Comparison of ENCODE assay signal across 23 mouse cellular contexts in genomic region chr5:66315791-66316190, GRCm38 (mm10). TPM values are rescaled to one million over a fixed set of nuclear protein-coding genes. Genes with fewer than 3 reads are reported as not detected.
DNase-seq lines count a peak whose midpoint lies in the region; ATAC-seq lines count a peak whose summit lies in the region.
"Had no signal": no experiment of that assay in that cellular context is flagged by ENCODE, and none has a peak within 500 bp of the region (broad histone marks: within the 10 kb centered on the region; RNA-seq: fewer than 3 reads in every experiment).

No protein-coding gene starts in this region.

- H3K27me3 ChIP-seq in forebrain, embryonic 16.5 days (replicated peaks; ENCODE audit: control insufficient read depth, insufficient read depth, low read length), result no peaks in the 10 kb centered on the region
- no peaks in the 10 kb centered on the region for H3K27me3 ChIP-seq in liver, embryonic 11.5 days (replicated peaks; ENCODE audit: control insufficient read depth, insufficient read depth, low read length)
- H3K27me3 ChIP-seq: hindbrain, embryonic 15.5 days; intestine, embryonic 15.5 days; limb, embryonic 13.5 days; liver, embryonic 13.5 days had no signal

- 0 out of 2 replicates have a peak, but pooled peaks have one; percentile 19 for ATAC-seq in forebrain, embryonic 16.5 days
- ATAC-seq in liver, embryonic 11.5 days (replicated peaks; ENCODE audit: low FRiP score), result no peak
- ATAC-seq: activated CD4-positive, CD25-positive, alpha-beta regulatory T cell, adult 4 months; intestine, embryonic 15.5 days had no signal

- no peak overlapping the region for H3K9ac ChIP-seq in forebrain, embryonic 16.5 days (replicated peaks; ENCODE audit: low read depth, low read length)
- no peak overlapping the region for H3K9ac ChIP-seq in liver, embryonic 11.5 days (ENCODE audit: low read depth, low read length)
- H3K9ac ChIP-seq: hindbrain, embryonic 15.5 days; intestine, embryonic 15.5 days; limb, embryonic 13.5 days; liver, embryonic 13.5 days had no signal

- H3K4me1 ChIP-seq in forebrain, embryonic 16.5 days (replicated peaks; ENCODE audit: control insufficient read depth, insufficient read depth, low read length), result peaks cover 14% of the 10 kb centered on the region
- H3K4me1 ChIP-seq in liver, embryonic 11.5 days (replicated peaks; ENCODE audit: control insufficient read depth, insufficient read depth, low read length), result no peaks in the 10 kb centered on the region
- H3K4me1 ChIP-seq: intestine, embryonic 15.5 days; liver, embryonic 13.5 days had no signal

- DNase-seq in frontal cortex, postnatal 36 days (ENCODE audit: low spot score in 2 of 2), result peak; percentile 52 to 64
- no peak for DNase-seq in frontal cortex, postnatal 25 days (ENCODE audit: low spot score in 2 of 2)
- DNase-seq in left cerebral cortex, postnatal 14 days (ENCODE audit: low spot score in 2 of 2), result peak; percentile 66 to 73
- DNase-seq in left cerebral cortex, adult 8-10 months (ENCODE audit: low spot score in 2 of 2), result no peak
- DNase-seq in right cerebral cortex, postnatal 10 days (ENCODE audit: low spot score in 2 of 2), result peak; percentile 67 to 76
- DNase-seq in liver, embryonic 11.5 days (ENCODE audit: low spot score), result no peak
- DNase-seq: adrenal gland, adult 8-10 months; cerebellum, adult 9-10 months; kidney, adult 8-10 months; kidney, postnatal 10 days; liver, embryonic 13.5 days; lung, adult 2 months; lung, postnatal 14 days had no signal

- H3K4me2 ChIP-seq in forebrain, embryonic 16.5 days (ENCODE audit: low read length), result no peak overlapping the region
- no peak overlapping the region for H3K4me2 ChIP-seq in liver, embryonic 11.5 days
- H3K4me2 ChIP-seq: hindbrain, embryonic 15.5 days; intestine, embryonic 15.5 days; limb, embryonic 13.5 days; liver, embryonic 13.5 days; midbrain, embryonic 11.5 days had no signal

- H3K9me3 ChIP-seq in forebrain, embryonic 16.5 days (ENCODE audit: control insufficient read depth, low read length), result no peaks in the 10 kb centered on the region
- no peaks in the 10 kb centered on the region for H3K9me3 ChIP-seq in liver, embryonic 11.5 days (ENCODE audit: control insufficient read depth, low read length)
- H3K9me3 ChIP-seq: hindbrain, embryonic 15.5 days; intestine, embryonic 15.5 days; limb, embryonic 13.5 days; liver, embryonic 13.5 days had no signal

- H3K27ac ChIP-seq in forebrain, embryonic 16.5 days (ENCODE audit: low read length), result no peak overlapping the region
- no peak overlapping the region for H3K27ac ChIP-seq in liver, embryonic 11.5 days (ENCODE audit: low read depth, low read length)
- H3K27ac ChIP-seq: hindbrain, embryonic 15.5 days; intestine, embryonic 15.5 days; left cerebral cortex, adult 2 months; limb, embryonic 13.5 days; liver, embryonic 13.5 days had no signal

- no peaks in the 10 kb centered on the region for H3K36me3 ChIP-seq in forebrain, embryonic 16.5 days (ENCODE audit: control insufficient read depth, insufficient read depth)
- no peaks in the 10 kb centered on the region for H3K36me3 ChIP-seq in liver, embryonic 11.5 days (ENCODE audit: control insufficient read depth, insufficient read depth, low read length)
- H3K36me3 ChIP-seq: hindbrain, embryonic 15.5 days; intestine, embryonic 15.5 days; liver, embryonic 13.5 days had no signal

- 79% methylated on average over 5 of the region's 5 CpGs for whole genome bisulfite sequencing in forebrain, embryonic 16.5 days
- WGBS in liver, embryonic 11.5 days, result 84% methylated on average over 5 of the region's 5 CpGs

- no peak overlapping the region for H3K4me3 ChIP-seq in forebrain, embryonic 16.5 days (replicated peaks; ENCODE audit: low read length)
- H3K4me3 ChIP-seq in liver, embryonic 11.5 days (ENCODE audit: low read depth, low read length), result no peak overlapping the region
- H3K4me3 ChIP-seq: hindbrain, embryonic 15.5 days; intestine, embryonic 15.5 days; left cerebral cortex, adult 2 months; limb, embryonic 13.5 days; liver, embryonic 13.5 days had no signal

- intact Hi-C loops in left cerebral cortex, postnatal 14 days (cut with DNase I), result loop anchor here (5.0 kb wide), 1 partner anchor 53 kb away; no protein-coding TSS in a partner anchor

RNA-seq across cellular contexts. Expression of gene Nsun7, which starts 56.1 kb away (rescaled TPM):
- 1 to 10 TPM; 4.9 to 5.1 TPM for total RNA-seq in left cerebral cortex, postnatal 14 days (2021)
- total RNA-seq in left cerebral cortex, adult 8-10 months (2022), result 1 to 10 TPM; 4.2 to 5.1 (median 4.7) TPM
- polyA plus RNA-seq in forebrain, embryonic 16.5 days (2015; fragmentation: Nextera tagmentation; extraction: Ambion mirVana), result 1.8 and 3.2 TPM in 2 replicates
- not detected in 2 replicates for polyA plus RNA-seq in liver, embryonic 11.5 days (2014; fragmentation: Nextera tagmentation; extraction: Ambion mirVana)
- total RNA-seq: heart, postnatal 25 days; megakaryocyte progenitor cell, adult 5-6 weeks had no signal
- polyA plus RNA-seq: liver, embryonic 13.5 days; small intestine, adult 2 months had no signal

Comparison
In these comparisons a context has a peak if more than half of its experiments do, and no peak if none do; other contexts are left out.
1. DNase-seq: peak in frontal cortex, postnatal 36 days (2 of 2), left cerebral cortex, postnatal 14 days (2 of 2) and right cerebral cortex, postnatal 10 days (2 of 2); none in frontal cortex, postnatal 25 days (0 of 2), left cerebral cortex, adult 8-10 months (0 of 2) and liver, embryonic 11.5 days (single experiment).